Comparison of ENCODE assay signal across 8 mouse cellular contexts in genomic region chr9:44598899-44599495, GRCm38 (mm10). TPM values are rescaled to one million over a fixed set of nuclear protein-coding genes. Genes with fewer than 3 reads are reported as not detected.
DNase-seq lines count a peak whose midpoint lies in the region; ATAC-seq and TF ChIP-seq lines count a peak whose summit lies in the region.

No protein-coding gene starts in this region.

- in situ Hi-C loops in Patski (cut with MboI; ENCODE audit: low pct_unique_long_range_greater_than_20kb): loop anchor here (5.0 kb wide), 1 partner anchor 77 kb away; no protein-coding TSS in a partner anchor

- H3K4me1 ChIP-seq in embryonic facial prominence, embryonic 12.5 days: peaks cover 14% of the 10 kb centered on the region
- H3K4me1 ChIP-seq in intestine, embryonic 14.5 days (replicated peaks; ENCODE audit: control insufficient read depth, insufficient read depth, low read length): peaks cover 23% of the 10 kb centered on the region
- peaks cover 7 to 12% of the 10 kb centered on the region in 2 experiments; a peak in 3 of 4 replicates for H3K4me1 ChIP-seq in liver, embryonic 14.5 days (replicated peaks; ENCODE audit: control insufficient read depth in 2 of 2, insufficient read depth in 2 of 2, low read length in 1 of 2)

- peak overlapping the region; percentile 4; the same call in 1 of the 2 replicates for H3K9ac ChIP-seq in embryonic facial prominence, embryonic 12.5 days
- peak overlapping the region; percentile 27; the same call in 1 of the 2 replicates for H3K9ac ChIP-seq in intestine, embryonic 14.5 days (ENCODE audit: low read length)
- H3K9ac ChIP-seq in liver, embryonic 14.5 days (replicated peaks): no peak overlapping the region

- ATAC-seq in Patski: peak; percentile 73
- ATAC-seq in embryonic facial prominence, embryonic 12.5 days (ENCODE audit: insufficient number of reproducible peaks, insufficient read depth, low FRiP score, low TSS enrichment): no peak
- 0 out of 2 replicates have a peak, but pooled peaks have one; percentile 32 for ATAC-seq in intestine, embryonic 14.5 days (replicated peaks; ENCODE audit: low FRiP score, low TSS enrichment, low read depth)
- no peak for ATAC-seq in liver, embryonic 14.5 days (ENCODE audit: insufficient read depth)

- 4% methylated on average over 18 of the region's 18 CpGs for WGBS in embryonic facial prominence, embryonic 12.5 days
- WGBS in intestine, embryonic 14.5 days: 5% methylated on average over 18 of the region's 18 CpGs
- WGBS in liver, embryonic 14.5 days (ENCODE audit: insufficient replicate concordance): 22% methylated on average over 18 of the region's 18 CpGs

- no peaks in the 10 kb centered on the region for H3K27me3 ChIP-seq in Patski
- H3K27me3 ChIP-seq in embryonic facial prominence, embryonic 12.5 days: no peaks in the 10 kb centered on the region
- no peaks in the 10 kb centered on the region for H3K27me3 ChIP-seq in intestine, embryonic 14.5 days (replicated peaks; ENCODE audit: control insufficient read depth, insufficient read depth, low read length)
- no peaks in the 10 kb centered on the region; the same call in 1 of the 2 replicates for H3K27me3 ChIP-seq in liver, embryonic 14.5 days (ENCODE audit: control insufficient read depth, insufficient read depth, low read length)

- no peak for TF ChIP-seq CTCF in Patski (IDR thresholded peaks at IDR 0.05)
- TF ChIP-seq CTCF in liver, embryonic 14.5 days (IDR thresholded peaks at IDR 0.05; ENCODE audit: low read depth): no peak

- peak; percentile 36 to 58 for DNase-seq in adrenal gland, adult (ENCODE audit: inconsistent age in 2 of 2, low spot score in 1 of 2)
- no peak for DNase-seq in adrenal gland, postnatal 4 days (ENCODE audit: low spot score in 2 of 2)
- peak; percentile 75 for DNase-seq in Patski (ENCODE audit: low read depth, low spot score)
- DNase-seq in intestine, embryonic 14.5 days (ENCODE audit: low spot score): peak; percentile 78
- DNase-seq in liver, embryonic 14.5 days (ENCODE audit: low read depth in 3 of 3, low spot score in 3 of 3): no peak
- peak; percentile 13 for DNase-seq in right cerebral cortex, postnatal 25 days
- no peak for DNase-seq in frontal cortex, postnatal 14 days (ENCODE audit: low spot score in 2 of 2)

- 0 out of 2 replicates have a peak overlapping the region, but pooled peaks have one; percentile 1 for H3K4me3 ChIP-seq in embryonic facial prominence, embryonic 12.5 days
- H3K4me3 ChIP-seq in intestine, embryonic 14.5 days (ENCODE audit: low read depth, low read length): peak overlapping the region; percentile 6; the same call in 1 of the 2 replicates
- H3K4me3 ChIP-seq in liver, embryonic 14.5 days (ENCODE audit: insufficient read depth in 1 of 2, low read depth in 2 of 2, low read length in 2 of 2): no peak overlapping the region

- CTCF ChIA-PET in Patski (lab: Charles Lee): interaction anchor here (1.1 kb wide), 1 partner anchor 17 kb away, joined by 3 read pairs; no protein-coding TSS in a partner anchor

- H3K27ac ChIP-seq in embryonic facial prominence, embryonic 12.5 days: no peak overlapping the region
- no peak overlapping the region; the same call in 1 of the 2 replicates for H3K27ac ChIP-seq in intestine, embryonic 14.5 days (ENCODE audit: low read depth)
- H3K27ac ChIP-seq in liver, embryonic 14.5 days: no peak overlapping the region

- POLR2A ChIA-PET in Patski (lab: Charles Lee): no interaction called here

- H3K4me2 ChIP-seq in embryonic facial prominence, embryonic 12.5 days (replicated peaks): peak overlapping the region; percentile 37
- peak overlapping the region; percentile 45 for H3K4me2 ChIP-seq in intestine, embryonic 14.5 days (ENCODE audit: low read length)
- H3K4me2 ChIP-seq in liver, embryonic 14.5 days (ENCODE audit: low read depth): peak overlapping the region; percentile 37

- no peak for TF ChIP-seq EP300 in liver, embryonic 14.5 days (IDR thresholded peaks at IDR 0.05; ENCODE audit: low read depth)

- H3K9me3 ChIP-seq in embryonic facial prominence, embryonic 12.5 days: no peaks in the 10 kb centered on the region
- H3K9me3 ChIP-seq in intestine, embryonic 14.5 days (ENCODE audit: control insufficient read depth, low read length): no peaks in the 10 kb centered on the region
- H3K9me3 ChIP-seq in liver, embryonic 14.5 days (ENCODE audit: control insufficient read depth, low read length): no peaks in the 10 kb centered on the region

- H3K36me3 ChIP-seq in embryonic facial prominence, embryonic 12.5 days: no peaks in the 10 kb centered on the region
- 0 out of 2 replicates have a peak, but pooled peaks cover 3% of the 10 kb centered on the region for H3K36me3 ChIP-seq in intestine, embryonic 14.5 days (ENCODE audit: control insufficient read depth, insufficient read depth, low read length)
- no peaks in the 10 kb centered on the region for H3K36me3 ChIP-seq in liver, embryonic 14.5 days (replicated peaks; ENCODE audit: control insufficient read depth, insufficient read depth, low read depth)

RNA-seq across cellular contexts. Expression of gene Ddx6, which starts 5.7 kb away (rescaled TPM):
- 100 to 1,000 TPM; 146 to 157 TPM for total RNA-seq in adrenal gland, postnatal 4 days (2021)
- 95.5 TPM for polyA plus RNA-seq in Patski (2021)
- polyA plus RNA-seq in embryonic facial prominence, embryonic 12.5 days (2016; fragmentation: Nextera tagmentation; extraction: Ambion mirVana): 28.3 and 28.8 TPM in 2 replicates
- 17.6 and 17.8 TPM in 2 replicates for polyA plus RNA-seq in intestine, embryonic 14.5 days (2014; fragmentation: Nextera tagmentation; extraction: Ambion mirVana)
- polyA plus RNA-seq in liver, embryonic 14.5 days (2012; rRNA removed): 6.4 and 9.4 TPM in 2 replicates
- polyA plus RNA-seq in liver, embryonic 14.5 days (2014; fragmentation: Nextera tagmentation; extraction: Ambion mirVana): 4.4 and 4.9 TPM in 2 replicates

RNA-seq across cellular contexts. Expression of gene Cxcr5, which starts 37.3 kb away (rescaled TPM):
- total RNA-seq in adrenal gland, postnatal 4 days (2021): under 1 TPM in 1 of 2 experiments, not detected in 1; 0.23 TPM
- not detected for polyA plus RNA-seq in Patski (2021)
- 0.08 TPM in 1 of 2 replicates, not detected in the other for polyA plus RNA-seq in embryonic facial prominence, embryonic 12.5 days (2016; fragmentation: Nextera tagmentation; extraction: Ambion mirVana)
- polyA plus RNA-seq in intestine, embryonic 14.5 days (2014; fragmentation: Nextera tagmentation; extraction: Ambion mirVana): 0.82 and 0.89 TPM in 2 replicates
- polyA plus RNA-seq in liver, embryonic 14.5 days (2012; rRNA removed): 0.03 TPM in 2 replicates
- not detected in 2 replicates for polyA plus RNA-seq in liver, embryonic 14.5 days (2014; fragmentation: Nextera tagmentation; extraction: Ambion mirVana)

Comparison
In these comparisons a context has a peak if more than half of its experiments do, and no peak if none do; other contexts are left out.
1. DNase-seq: peak in adrenal gland, adult (2 of 2), Patski (single experiment), intestine, embryonic 14.5 days (single experiment) and right cerebral cortex, postnatal 25 days (single experiment); none in adrenal gland, postnatal 4 days (0 of 2), liver, embryonic 14.5 days (0 of 3) and frontal cortex, postnatal 14 days (0 of 2).
2. ATAC-seq: peak in Patski (single experiment) and intestine, embryonic 14.5 days (single experiment); none in embryonic facial prominence, embryonic 12.5 days (single experiment) and liver, embryonic 14.5 days (single experiment).
3. H3K4me3 ChIP-seq: peak in embryonic facial prominence, embryonic 12.5 days (single experiment) and intestine, embryonic 14.5 days (single experiment); none in liver, embryonic 14.5 days (0 of 2).
4. Peak in every context shown above with its lines, with median percentiles within 50 percentile points of each other: H3K4me2 ChIP-seq.